Mouse (Mus musculus): ENCODE measurements around the gene Sema3c.

GRCm38 (mm10) chr5:17715206-17715605, 141.1 kb downstream of the Sema3c start:
- TF ChIP-seq GATA1 (IDR thresholded peaks at IDR 0.05; ENCODE audit: borderline replicate concordance, low read length) (no peak), FLI1 (IDR thresholded peaks at IDR 0.05; ENCODE audit: low read length) (no peak)

All from megakaryocyte, embryonic 14.5 days (primary cell).